Mouse (Mus musculus) liver, adult 2 months (tissue): Measurements from ENCODE around the gene Nfia. TPM values are rescaled to one million over a fixed set of nuclear protein-coding genes. Genes with fewer than 3 reads are reported as not detected.

Experiments used
- DNase-seq: peaks from one replicate; pipeline ENCODE4 v3.0.0-alpha.2; 2011; ENCODE audit warnings: low read depth, low spot score; ENCODE audit errors: extremely low read depth
- H3K27ac ChIP-seq: fragments of 200-500 bp; replicated peaks from 2 replicates; pipeline ENCODE4 v1.5.1; 2012; ENCODE audit warnings: low read depth, mild to moderate bottlenecking, control low read depth, inconsistent platforms, low read length; ENCODE audit not compliant: insufficient read depth
- H3K27me3 ChIP-seq: fragments of 200-500 bp; 2 replicates; pipeline ENCODE4 v1.6.1; 2012; ENCODE audit warnings: mild to moderate bottlenecking, moderate library complexity, low read length, inconsistent platforms; ENCODE audit not compliant: control insufficient read depth, insufficient read depth
- H3K36me3 ChIP-seq: fragments of 200-500 bp; 2 replicates; pipeline ENCODE4 v1.6.1; 2012; ENCODE audit warnings: low read length, inconsistent platforms; ENCODE audit not compliant: control insufficient read depth, insufficient read depth
- H3K4me1 ChIP-seq: fragments of 200-500 bp; 2 replicates; pipeline ENCODE4 v1.6.1; 2011; ENCODE audit warnings: low read length; ENCODE audit not compliant: control insufficient read depth, insufficient read depth
- H3K4me3 ChIP-seq: fragments of 200-500 bp; 2 replicates; pipeline ENCODE4 v1.5.1; 2011; ENCODE audit warnings: low read depth, mild to moderate bottlenecking, control low read depth, low read length, moderate library complexity; ENCODE audit not compliant: insufficient read depth
- H3K79me2 ChIP-seq: fragments of 200-500 bp; 2 replicates; pipeline ENCODE4 v1.6.1; 2012; ENCODE audit warnings: inconsistent platforms, mild to moderate bottlenecking, low read length, moderate library complexity; ENCODE audit not compliant: control insufficient read depth, insufficient read depth
- H3K9ac ChIP-seq: fragments of 200-500 bp; 2 replicates; pipeline ENCODE4 v1.6.1; 2012; ENCODE audit warnings: low read depth, mild to moderate bottlenecking, control low read depth, inconsistent platforms, low read length
- CTCF ChIP-seq: fragments of 200-500 bp; IDR thresholded peaks from 2 replicates; pipeline ENCODE4 v1.5.1; 2011; ENCODE audit warnings: low read depth, low read length, control low read depth
- POLR2A ChIP-seq: fragments of 200-500 bp; IDR thresholded peaks from 2 replicates; pipeline ENCODE4 v1.6.1; 2011; ENCODE audit warnings: low read length, control low read depth; ENCODE audit not compliant: insufficient read depth; ENCODE audit errors: extremely low read depth
- whole genome bisulfite sequencing: fragments of 180-500 bp; shearing (Covaris S2); methylation state at CpG from one replicate; pipeline ENCODE4 v1.1.7; 2018; 5-methylcytosine and 5-hydroxymethylcytosine counted together
- polyA plus RNA-seq: library from polyadenylated mRNA; depleted of rRNA; stranded (reverse); fragments of >200 nt; gene quantifications from 2 replicates; pipeline ENCODE4 v1.2.3, GENCODE M21; 2012
- total RNA-seq: library from RNA; depleted of rRNA; stranded (reverse); fragments of >200 nt; gene quantifications from 2 replicates; pipeline ENCODE4 v1.2.3, GENCODE M21; 2014

Gene Nfia
- total and polyA plus RNA-seq, 2 experiments: 12.5 to 32.2 TPM

DNA sequence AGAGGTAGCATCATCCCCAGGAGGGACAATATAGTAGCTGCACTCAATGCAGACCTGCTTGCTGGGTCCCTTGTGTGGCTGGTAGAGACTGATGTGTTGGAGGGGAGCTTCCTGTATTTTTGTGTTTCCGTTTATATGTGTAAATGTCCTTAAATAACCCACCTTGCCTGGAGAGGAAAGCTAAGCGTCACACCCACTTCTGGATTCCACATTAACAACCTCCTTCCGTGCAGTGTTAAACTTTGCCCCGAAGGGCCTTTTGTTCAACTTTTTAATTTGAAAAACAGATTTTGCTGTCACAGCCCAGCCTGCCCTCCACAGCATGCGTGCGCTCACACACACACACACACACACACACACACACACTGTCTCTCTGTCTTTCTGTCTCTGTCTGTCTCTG lies 333.4 kb downstream of the Nfia start:
- no peak overlapping the region for H3K27ac ChIP-seq
- DNase-seq: peak; percentile 32
- WGBS: 60% methylated on average over 6 of the region's 6 CpGs

DNA sequence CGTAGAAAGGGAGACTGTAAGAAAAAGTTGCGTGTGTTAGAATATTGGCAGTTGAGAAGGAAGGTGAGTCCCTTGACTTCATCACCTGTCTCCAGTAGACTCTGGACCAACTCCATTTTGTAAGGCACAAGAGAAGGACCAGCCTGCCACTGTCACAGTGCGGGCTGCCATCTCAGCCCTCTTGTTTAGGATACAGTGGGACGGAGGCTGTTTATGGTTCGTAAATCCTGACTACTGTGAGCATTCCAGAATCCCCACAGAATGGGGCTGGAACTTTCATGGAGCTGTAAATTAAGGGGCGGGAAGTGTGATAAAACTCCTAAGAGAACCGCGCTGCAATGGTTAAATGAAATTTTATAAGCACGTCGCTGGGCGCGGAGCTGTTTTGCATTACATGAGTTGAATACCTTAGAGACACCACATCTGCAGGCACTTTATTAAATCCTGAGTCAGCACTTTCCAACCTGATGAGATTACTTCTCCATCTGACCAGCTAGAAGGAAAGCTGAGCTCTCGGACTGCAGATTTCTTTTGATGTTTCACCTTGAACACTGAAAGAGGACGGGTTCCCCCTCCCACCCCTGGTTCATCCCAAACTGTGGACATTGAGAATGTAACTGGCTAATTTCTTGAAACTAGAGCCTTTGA lies 334.0 kb downstream of the Nfia start:
- Histone ChIP-seq H3K79me2 (no peaks in the 10 kb centered on the region), H3K36me3 (peaks cover 1% of the 10 kb centered on the region; the same call in 1 of the 2 replicates), H3K4me1 (peaks cover 10% of the 10 kb centered on the region), H3K9ac (no peak overlapping the region), H3K4me3 (no peak overlapping the region), H3K27ac (no peak overlapping the region), H3K27me3 (no peaks in the 10 kb centered on the region)
- DNase-seq: no peak
- 93% methylated on average over 14 of the region's 14 CpGs for WGBS
- TF ChIP-seq POLR2A (no peak), CTCF (no peak)

More for the DNA sequence above, 333.4 kb downstream of the Nfia start:
- Histone ChIP-seq H3K4me1 (peaks cover 10% of the 10 kb centered on the region), H3K79me2 (no peaks in the 10 kb centered on the region), H3K4me3 (no peak overlapping the region), H3K27me3 (no peaks in the 10 kb centered on the region), H3K36me3 (no peaks in the 10 kb centered on the region), H3K9ac (no peak overlapping the region)
- TF ChIP-seq POLR2A (no peak), CTCF (no peak)

DNA sequence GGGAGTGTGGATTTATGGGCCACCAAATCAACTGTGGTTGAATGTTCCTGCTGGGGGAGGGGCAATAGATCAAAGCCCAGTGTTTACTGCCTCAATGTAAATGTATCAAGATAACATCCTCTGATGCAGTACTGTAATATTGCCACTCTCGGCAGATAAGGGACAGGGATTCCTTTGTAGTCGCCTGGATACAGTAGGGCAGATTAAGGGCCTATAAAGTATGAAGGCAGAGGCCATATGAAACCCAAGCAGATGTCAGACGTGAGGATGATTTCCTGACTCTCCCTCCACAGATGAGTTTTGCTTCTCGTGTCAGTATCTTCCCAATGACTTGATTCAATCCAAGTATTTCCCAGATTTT lies 334.5 kb downstream of the Nfia start:
- Histone ChIP-seq H3K27ac (no peak overlapping the region), H3K9ac (no peak overlapping the region), H3K27me3 (no peaks in the 10 kb centered on the region), H3K4me3 (no peak overlapping the region), H3K4me1 (peaks cover 10% of the 10 kb centered on the region), H3K36me3 (peaks cover 2% of the 10 kb centered on the region; the same call in 1 of the 2 replicates), H3K79me2 (no peaks in the 10 kb centered on the region)
- no peak for DNase-seq
- TF ChIP-seq CTCF (no peak), POLR2A (no peak)
- 91% methylated on average over 4 of the region's 4 CpGs for WGBS

DNA sequence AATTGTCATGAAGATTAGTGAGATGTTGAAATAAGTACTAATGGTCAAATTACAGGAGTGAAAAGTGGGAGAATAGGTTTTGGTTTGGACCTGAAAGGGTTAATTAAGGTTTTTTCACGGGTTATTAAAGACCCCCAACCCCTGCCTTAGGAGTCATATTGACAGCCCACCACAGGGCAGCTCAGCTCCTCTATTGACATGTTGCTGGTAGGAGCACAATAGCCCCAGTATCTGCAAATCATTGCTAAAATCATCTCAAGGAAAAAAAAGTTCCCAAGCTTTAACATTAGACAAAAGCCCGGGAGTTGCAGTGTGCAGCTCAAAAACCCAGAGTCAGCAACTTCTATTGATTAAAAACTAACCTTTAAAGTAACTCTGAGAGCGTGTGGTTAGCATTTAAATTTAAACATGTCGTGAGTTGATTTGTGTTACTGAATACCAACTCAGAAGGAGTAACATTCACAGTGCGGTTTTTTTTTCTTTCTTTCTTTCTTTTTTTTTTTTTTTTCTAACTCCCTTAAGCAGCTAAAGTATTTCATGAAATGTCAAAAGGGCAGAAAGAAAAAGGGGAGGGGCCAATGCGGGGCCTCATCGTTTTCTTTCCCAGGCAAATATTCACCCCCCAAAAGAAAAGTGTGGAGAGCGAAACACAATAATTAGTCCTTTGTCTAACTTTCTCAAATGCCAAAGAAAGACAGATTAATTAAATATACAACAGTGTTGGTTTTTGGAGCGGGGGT lies 335.6 kb downstream of the Nfia start:
- 46% methylated on average over 9 of the region's 9 CpGs for WGBS
- no peak for TF ChIP-seq CTCF
- no peak for TF ChIP-seq POLR2A

DNA sequence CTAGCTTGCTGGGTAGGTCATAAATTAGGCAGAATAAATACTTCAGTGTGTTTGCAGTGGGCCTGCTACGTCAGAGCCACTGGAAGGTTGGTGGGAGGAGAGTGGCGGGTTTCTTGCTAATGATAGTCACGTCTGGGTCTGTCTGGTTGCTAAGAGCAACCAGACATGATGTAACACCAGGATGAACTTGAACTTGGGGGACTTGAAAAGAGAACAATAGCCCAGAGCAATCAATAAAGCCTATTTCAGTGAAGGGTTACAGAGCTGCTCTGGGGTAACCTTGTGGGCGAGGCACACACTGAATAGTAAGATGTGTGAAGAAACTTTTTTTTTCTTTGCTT lies 336.1 kb downstream of the Nfia start:
- WGBS: 35% methylated on average over 4 of the region's 4 CpGs
- peaks cover 8% of the 10 kb centered on the region for H3K36me3 ChIP-seq

More for the DNA sequence above, 335.6 kb downstream of the Nfia start:
- no peak overlapping the region for H3K4me3 ChIP-seq
- H3K79me2 ChIP-seq: no peaks in the 10 kb centered on the region
- no peak overlapping the region for H3K9ac ChIP-seq
- peaks cover 10% of the 10 kb centered on the region for H3K4me1 ChIP-seq
- H3K27me3 ChIP-seq: no peaks in the 10 kb centered on the region
- H3K36me3 ChIP-seq: peaks cover 6% of the 10 kb centered on the region
- H3K27ac ChIP-seq: no peak overlapping the region; the same call in 1 of the 2 replicates
- DNase-seq: no peak

DNA sequence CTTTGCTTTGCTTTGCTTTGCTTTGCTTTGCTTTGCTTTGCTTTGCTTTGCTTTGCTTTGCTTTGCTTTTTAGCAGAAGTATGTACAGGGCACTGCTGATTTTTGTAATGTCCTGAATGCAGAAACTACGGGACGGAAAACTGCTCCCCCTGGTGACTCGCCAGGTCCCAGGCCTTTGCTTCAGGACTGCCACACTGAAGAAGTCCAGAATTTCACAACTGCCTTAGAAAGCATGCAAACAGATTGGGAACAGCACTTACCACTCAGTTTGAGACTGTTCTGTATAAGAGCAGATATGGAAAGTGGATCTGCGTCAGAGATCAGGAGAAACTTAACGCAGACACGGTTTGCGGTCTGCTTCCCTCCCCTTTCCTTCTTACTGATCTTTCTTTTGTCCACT lies 336.5 kb downstream of the Nfia start:
- Histone ChIP-seq H3K27me3 (no peaks in the 10 kb centered on the region), H3K9ac (no peak overlapping the region)
- WGBS: 46% methylated on average over 7 of the region's 7 CpGs

More for the DNA sequence above, 336.1 kb downstream of the Nfia start:
- no peak overlapping the region for H3K9ac ChIP-seq
- no peaks in the 10 kb centered on the region for H3K27me3 ChIP-seq
- H3K79me2 ChIP-seq: no peaks in the 10 kb centered on the region
- TF ChIP-seq POLR2A (no peak), CTCF (no peak)
- no peak overlapping the region for H3K4me3 ChIP-seq
- H3K27ac ChIP-seq: no peak overlapping the region; the same call in 1 of the 2 replicates
- peak; percentile 52 for DNase-seq
- H3K4me1 ChIP-seq: peaks cover 8% of the 10 kb centered on the region

More for the DNA sequence above, 336.5 kb downstream of the Nfia start:
- peak; percentile 82 for TF ChIP-seq CTCF
- no peak for TF ChIP-seq POLR2A
- Histone ChIP-seq H3K36me3 (peaks cover 8% of the 10 kb centered on the region), H3K79me2 (no peaks in the 10 kb centered on the region), H3K27ac (no peak overlapping the region), H3K4me3 (no peak overlapping the region), H3K4me1 (peaks cover 5% of the 10 kb centered on the region)
- DNase-seq: peak; percentile 71
